Mouse (Mus musculus) thymus, adult 2 months (tissue): Measurements from ENCODE around the gene Ube2l6.

Source experiments
- CTCF ChIP-seq: fragments of 200-500 bp; IDR thresholded peaks from 2 replicates; pipeline ENCODE4 v1.5.1; 2012; ENCODE audit warnings: mild to moderate bottlenecking, control low read depth, low read length, moderate library complexity, borderline replicate concordance; ENCODE audit not compliant: control insufficient read depth, poor library complexity, insufficient read depth; ENCODE audit errors: extremely low read depth
- POLR2A ChIP-seq: fragments of 200-500 bp; IDR thresholded peaks from 2 replicates; pipeline ENCODE4 v1.6.1; 2012; ENCODE audit warnings: mild to moderate bottlenecking, low read length, control low read depth, moderate library complexity; ENCODE audit not compliant: control insufficient read depth, poor library complexity, insufficient read depth; ENCODE audit errors: extremely low read depth

GRCm38 (mm10) chr2:84792516-84792915, 6.1 kb upstream of the Ube2l6 start:
- TF ChIP-seq CTCF, result no peak
- no peak for TF ChIP-seq POLR2A
